Mouse (Mus musculus): Measurements from ENCODE around the gene Lrg1. TPM values are rescaled to one million over a fixed set of nuclear protein-coding genes. Genes with fewer than 3 reads are reported as not detected.
"Not testable (repeated sequence)": the region's sequence is repeated elsewhere in the genome, so short reads cannot be mapped to it uniquely, and the experiment has no call there.

Lrg1 gene
- polyA plus RNA-seq, 1 experiment from 2014 or later, result not detected

GRCm38 (mm10) chr17:56078361-56078760 is 43.4 kb downstream of the Lrg1 start:
- not testable (repeated sequence) for ATAC-seq; H3K9me3 ChIP-seq (replicated peaks; ENCODE audit: control insufficient read depth, low read length); DNase-seq (ENCODE audit: low spot score); H3K9ac ChIP-seq (ENCODE audit: low read length); H3K27ac ChIP-seq (ENCODE audit: low read depth, low read length); H3K27me3 ChIP-seq (replicated peaks; ENCODE audit: control insufficient read depth, insufficient read depth, low read length)
- Histone ChIP-seq H3K4me1 (ENCODE audit: control insufficient read depth, insufficient read depth, low read length) (peaks cover 27% of the 10 kb centered on the region), H3K4me2 (ENCODE audit: low read length) (peak overlapping the region; percentile 37), H3K36me3 (ENCODE audit: control insufficient read depth, insufficient read depth, low read length) (peaks cover 13% of the 10 kb centered on the region), H3K4me3 (ENCODE audit: low read depth, low read length) (peak overlapping the region; percentile 89; the same call in 1 of the 2 replicates)
- WGBS, result 67% methylated on average over 9 of the region's 9 CpGs

GRCm38 (mm10) chr17:56077523-56077922 is 44.3 kb downstream of the Lrg1 start:
- WGBS, result 94% methylated on average over 5 of the region's 5 CpGs
- DNase-seq (ENCODE audit: low spot score), result no peak

GRCm38 (mm10) chr17:56074827-56075208 is 47.0 kb downstream of the Lrg1 start, which contains the start of gene Ubxn6:
TSS of gene Ubxn6 (minus strand) at chr17:56075028.
- peak within 1 kb of the TSS; percentile 47 for H3K4me3 ChIP-seq (ENCODE audit: low read depth, low read length)
- DNase-seq (ENCODE audit: low spot score), result peak; percentile 98
- no peaks in the 10 kb centered on the region for H3K27me3 ChIP-seq (replicated peaks; ENCODE audit: control insufficient read depth, insufficient read depth, low read length)
- peak within 1 kb of the TSS; percentile 76 for H3K27ac ChIP-seq (ENCODE audit: low read depth, low read length)
- H3K36me3 ChIP-seq (ENCODE audit: control insufficient read depth, insufficient read depth, low read length), result peaks cover 36% of the 10 kb centered on the region
- H3K9me3 ChIP-seq (replicated peaks; ENCODE audit: control insufficient read depth, low read length), result no peaks in the 10 kb centered on the region
- peak; percentile 63 for ATAC-seq
- under 1% methylated on average over 35 of the region's 35 CpGs for WGBS
- peaks cover 11% of the 10 kb centered on the region for H3K4me1 ChIP-seq (ENCODE audit: control insufficient read depth, insufficient read depth, low read length)
- H3K4me2 ChIP-seq (ENCODE audit: low read length), result peak within 1 kb of the TSS; percentile 70
- peak within 1 kb of the TSS; percentile 72 for H3K9ac ChIP-seq (ENCODE audit: low read length)

More at GRCm38 (mm10) chr17:56077523-56077922, 44.3 kb downstream of the Lrg1 start:
- Histone ChIP-seq H3K4me1 (ENCODE audit: control insufficient read depth, insufficient read depth, low read length) (peaks cover 27% of the 10 kb centered on the region), H3K4me2 (ENCODE audit: low read length) (no peak overlapping the region), H3K9me3 (replicated peaks; ENCODE audit: control insufficient read depth, low read length) (no peaks in the 10 kb centered on the region), H3K36me3 (ENCODE audit: control insufficient read depth, insufficient read depth, low read length) (peaks cover 13% of the 10 kb centered on the region), H3K9ac (ENCODE audit: low read length) (no peak overlapping the region), H3K27ac (ENCODE audit: low read depth, low read length) (no peak overlapping the region), H3K4me3 (ENCODE audit: low read depth, low read length) (no peak overlapping the region), H3K27me3 (replicated peaks; ENCODE audit: control insufficient read depth, insufficient read depth, low read length) (no peaks in the 10 kb centered on the region)
- no peak for ATAC-seq

- H3K36me3 ChIP-seq (ENCODE audit: control insufficient read depth, insufficient read depth, low read length), result peaks cover 41% of the 10 kb centered on the region
- H3K4me1 ChIP-seq (ENCODE audit: control insufficient read depth, insufficient read depth, low read length), result peaks cover 11% of the 10 kb centered on the region
- H3K9me3 ChIP-seq (replicated peaks; ENCODE audit: control insufficient read depth, low read length), result no peaks in the 10 kb centered on the region
- peak overlapping the region; percentile 47 for H3K4me3 ChIP-seq (ENCODE audit: low read depth, low read length)
- ATAC-seq, result peak; percentile 4
- H3K27me3 ChIP-seq (replicated peaks; ENCODE audit: control insufficient read depth, insufficient read depth, low read length), result no peaks in the 10 kb centered on the region
- H3K27ac ChIP-seq (ENCODE audit: low read depth, low read length), result peak overlapping the region; percentile 76
- peak overlapping the region; percentile 72 for H3K9ac ChIP-seq (ENCODE audit: low read length)
- peak overlapping the region; percentile 70 for H3K4me2 ChIP-seq (ENCODE audit: low read length)
- 11% methylated on average over 22 of the region's 22 CpGs for WGBS
- DNase-seq (ENCODE audit: low spot score), result peak; percentile 71
These were observed 47.5 kb downstream of the Lrg1 start for GRCm38 (mm10) chr17:56074097-56074826.

GRCm38 (mm10) chr17:56072243-56072642 is 49.6 kb downstream of the Lrg1 start:
- no peak for ATAC-seq
- no peak overlapping the region for H3K27ac ChIP-seq (ENCODE audit: low read depth, low read length)
- H3K9me3 ChIP-seq (replicated peaks; ENCODE audit: control insufficient read depth, low read length), result no peaks in the 10 kb centered on the region
- no peak for DNase-seq (ENCODE audit: low spot score)
- H3K27me3 ChIP-seq (replicated peaks; ENCODE audit: control insufficient read depth, insufficient read depth, low read length), result no peaks in the 10 kb centered on the region
- peaks cover 61% of the 10 kb centered on the region for H3K36me3 ChIP-seq (ENCODE audit: control insufficient read depth, insufficient read depth, low read length)
- no peak overlapping the region for H3K4me3 ChIP-seq (ENCODE audit: low read depth, low read length)
- 94% methylated on average over 5 of the region's 5 CpGs for WGBS
- H3K9ac ChIP-seq (ENCODE audit: low read length), result no peak overlapping the region
- peaks cover 11% of the 10 kb centered on the region for H3K4me1 ChIP-seq (ENCODE audit: control insufficient read depth, insufficient read depth, low read length)
- no peak overlapping the region for H3K4me2 ChIP-seq (ENCODE audit: low read length)

GRCm38 (mm10) chr17:56071126-56071525 is 50.7 kb downstream of the Lrg1 start:
- Histone ChIP-seq H3K4me1 (ENCODE audit: control insufficient read depth, insufficient read depth, low read length) (peaks cover 11% of the 10 kb centered on the region), H3K9ac (ENCODE audit: low read length) (no peak overlapping the region), H3K4me3 (ENCODE audit: low read depth, low read length) (no peak overlapping the region), H3K4me2 (ENCODE audit: low read length) (no peak overlapping the region), H3K36me3 (ENCODE audit: control insufficient read depth, insufficient read depth, low read length) (peaks cover 72% of the 10 kb centered on the region), H3K27ac (ENCODE audit: low read depth, low read length) (no peak overlapping the region), H3K27me3 (replicated peaks; ENCODE audit: control insufficient read depth, insufficient read depth, low read length) (no peaks in the 10 kb centered on the region), H3K9me3 (replicated peaks; ENCODE audit: control insufficient read depth, low read length) (no peaks in the 10 kb centered on the region)
- no peak for DNase-seq (ENCODE audit: low spot score)
- ATAC-seq, result no peak

Other genes with a start within 250 kb of the Lrg1 start
- 9.9 and 12.5 TPM in 2 replicates for gene Zfp119a, start 243.1 kb downstream of the Lrg1 start, polyA plus RNA-seq (2014; fragmentation: Nextera tagmentation; extraction: Ambion mirVana)
- gene Zfp959, start 229.9 kb downstream of the Lrg1 start, polyA plus RNA-seq (2014; fragmentation: Nextera tagmentation; extraction: Ambion mirVana), result 16.1 and 16.9 TPM in 2 replicates
- gene Zfp119b, start 172.5 kb downstream of the Lrg1 start, polyA plus RNA-seq (2014; fragmentation: Nextera tagmentation; extraction: Ambion mirVana), result 9.8 and 10.3 TPM in 2 replicates
- gene Ebi3, start 169.4 kb downstream of the Lrg1 start, polyA plus RNA-seq (2014; fragmentation: Nextera tagmentation; extraction: Ambion mirVana), result 2.6 and 3.8 TPM in 2 replicates
- gene Yju2, start 162.9 kb downstream of the Lrg1 start, polyA plus RNA-seq (2014; fragmentation: Nextera tagmentation; extraction: Ambion mirVana), result 25.4 and 26.1 TPM in 2 replicates
- gene Shd, start 151.5 kb downstream of the Lrg1 start, polyA plus RNA-seq (2014; fragmentation: Nextera tagmentation; extraction: Ambion mirVana), result 109 and 111 TPM in 2 replicates
- gene Fsd1, start 135.5 kb downstream of the Lrg1 start, polyA plus RNA-seq (2014; fragmentation: Nextera tagmentation; extraction: Ambion mirVana), result 106 and 121 TPM in 2 replicates
- gene Stap2, start 116.4 kb downstream of the Lrg1 start, polyA plus RNA-seq (2014; fragmentation: Nextera tagmentation; extraction: Ambion mirVana), result 4.7 and 5.0 TPM in 2 replicates
- gene Mpnd, start 116.3 kb downstream of the Lrg1 start, polyA plus RNA-seq (2014; fragmentation: Nextera tagmentation; extraction: Ambion mirVana), result 170 TPM in 2 replicates
- gene Sh3gl1, start 85.4 kb downstream of the Lrg1 start, polyA plus RNA-seq (2014; fragmentation: Nextera tagmentation; extraction: Ambion mirVana), result 96.0 and 113 TPM in 2 replicates
- 6.8 and 6.9 TPM in 2 replicates for gene Chaf1a, start 81.6 kb downstream of the Lrg1 start, polyA plus RNA-seq (2014; fragmentation: Nextera tagmentation; extraction: Ambion mirVana)
- 68.8 and 83.7 TPM in 2 replicates for gene Ubxn6, start 47.0 kb downstream of the Lrg1 start, polyA plus RNA-seq (2014; fragmentation: Nextera tagmentation; extraction: Ambion mirVana)
- 81.5 and 109 TPM in 2 replicates for gene Hdgfl2, start 42.4 kb downstream of the Lrg1 start, polyA plus RNA-seq (2014; fragmentation: Nextera tagmentation; extraction: Ambion mirVana)
- 0.04 and 0.07 TPM in 2 replicates for gene Plin4, start 12.2 kb downstream of the Lrg1 start, polyA plus RNA-seq (2014; fragmentation: Nextera tagmentation; extraction: Ambion mirVana)
- 0.42 and 0.67 TPM in 2 replicates for gene Plin5, start 4.4 kb downstream of the Lrg1 start, polyA plus RNA-seq (2014; fragmentation: Nextera tagmentation; extraction: Ambion mirVana)
- 9.4 and 12.1 TPM in 2 replicates for gene Sema6b, start 18.3 kb upstream of the Lrg1 start, polyA plus RNA-seq (2014; fragmentation: Nextera tagmentation; extraction: Ambion mirVana)
- gene Tnfaip8l1, start 40.5 kb upstream of the Lrg1 start, polyA plus RNA-seq (2014; fragmentation: Nextera tagmentation; extraction: Ambion mirVana), result 9.7 and 10.9 TPM in 2 replicates
- gene Mydgf, start 61.9 kb upstream of the Lrg1 start, polyA plus RNA-seq (2014; fragmentation: Nextera tagmentation; extraction: Ambion mirVana), result 58.8 and 63.5 TPM in 2 replicates
- 18.3 and 25.9 TPM in 2 replicates for gene Dpp9, start 96.9 kb upstream of the Lrg1 start, polyA plus RNA-seq (2014; fragmentation: Nextera tagmentation; extraction: Ambion mirVana)
- gene Fem1a, start 134.8 kb upstream of the Lrg1 start, polyA plus RNA-seq (2014; fragmentation: Nextera tagmentation; extraction: Ambion mirVana), result 18.0 and 22.0 TPM in 2 replicates
- gene Ticam1, start 154.8 kb upstream of the Lrg1 start, polyA plus RNA-seq (2014; fragmentation: Nextera tagmentation; extraction: Ambion mirVana), result 1.5 and 2.2 TPM in 2 replicates
- gene Plin3, start 170.9 kb upstream of the Lrg1 start, polyA plus RNA-seq (2014; fragmentation: Nextera tagmentation; extraction: Ambion mirVana), result 15.3 and 17.8 TPM in 2 replicates
- gene Arrdc5, start 178.3 kb upstream of the Lrg1 start, polyA plus RNA-seq (2014; fragmentation: Nextera tagmentation; extraction: Ambion mirVana), result not detected in 2 replicates
- gene Uhrf1, start 181.3 kb upstream of the Lrg1 start, polyA plus RNA-seq (2014; fragmentation: Nextera tagmentation; extraction: Ambion mirVana), result 38.9 and 47.4 TPM in 2 replicates
- 41.7 and 58.5 TPM in 2 replicates for gene Kdm4b, start 204.1 kb upstream of the Lrg1 start, polyA plus RNA-seq (2014; fragmentation: Nextera tagmentation; extraction: Ambion mirVana)

Data from forebrain, embryonic 14.5 days (tissue).